Mouse (Mus musculus) stomach, embryonic 15.5 days (tissue): ENCODE measurements around the gene Cdh6. TPM values are rescaled to one million over a fixed set of nuclear protein-coding genes. Genes with fewer than 3 reads are reported as not detected.

Source experiments
- ATAC-seq: fragments of 200-750 bp; cut with Nextera tagmentation; 2 replicates; pipeline ENCODE4 v1.8.0; 2017; ENCODE audit warnings: low read depth, moderate number of reproducible peaks, moderate TSS enrichment; ENCODE audit not compliant: insufficient read depth, low FRiP score
- H3K27ac ChIP-seq: fragments of 300-500 bp; sonication (generic); 2 replicates; pipeline ENCODE4 v1.5.1; 2015; ENCODE audit warnings: mild to moderate bottlenecking, inconsistent platforms
- H3K27me3 ChIP-seq: fragments of 300-500 bp; sonication (generic); replicated peaks from 2 replicates; pipeline ENCODE4 v1.6.1; 2015; ENCODE audit warnings: inconsistent platforms
- H3K36me3 ChIP-seq: fragments of 300-500 bp; sonication (generic); 2 replicates; pipeline ENCODE4 v1.6.1; 2015; ENCODE audit warnings: inconsistent platforms
- H3K4me1 ChIP-seq: fragments of 300-500 bp; sonication (generic); 2 replicates; pipeline ENCODE4 v1.6.1; 2015; ENCODE audit warnings: inconsistent platforms
- H3K4me2 ChIP-seq: fragments of 300-500 bp; sonication (generic); 2 replicates; pipeline ENCODE4 v1.6.1; 2015; ENCODE audit warnings: mild to moderate bottlenecking, inconsistent platforms
- H3K4me3 ChIP-seq: fragments of 300-500 bp; sonication (generic); replicated peaks from 2 replicates; pipeline ENCODE4 v1.5.1; 2015; ENCODE audit warnings: inconsistent platforms
- H3K9ac ChIP-seq: fragments of 300-500 bp; sonication (generic); 2 replicates; pipeline ENCODE4 v1.6.1; 2015; ENCODE audit warnings: inconsistent platforms
- H3K9me3 ChIP-seq: fragments of 300-500 bp; sonication (generic); 2 replicates; pipeline ENCODE4 v1.6.1; 2016; ENCODE audit warnings: inconsistent platforms
- WGBS: fragments of 180-500 bp; shearing (Covaris S2); methylation state at CpG from one replicate; pipeline ENCODE4 v1.1.7; 2015; 5-methylcytosine and 5-hydroxymethylcytosine counted together
- polyA plus RNA-seq: library from polyadenylated mRNA; unstranded; fragments of >200 nt; fragmentation: Nextera tagmentation; extraction: Ambion mirVana; gene quantifications from 2 replicates; pipeline ENCODE4 v1.2.1, GENCODE M21; 2015

The Cdh6 gene
- polyA plus RNA-seq, 1 experiment from 2014 or later = 4.0 TPM

GRCm38 (mm10) chr15:13088504-13089058, 84.9 kb downstream of the Cdh6 start:
- H3K9ac ChIP-seq = no peak overlapping the region
- no peaks in the 10 kb centered on the region for H3K27me3 ChIP-seq
- H3K4me3 ChIP-seq = no peak overlapping the region
- H3K36me3 ChIP-seq = no peaks in the 10 kb centered on the region
- WGBS = 43% methylated on average over 7 of the region's 7 CpGs
- H3K4me2 ChIP-seq = no peak overlapping the region
- H3K27ac ChIP-seq = no peak overlapping the region
- no peaks in the 10 kb centered on the region for H3K9me3 ChIP-seq
- H3K4me1 ChIP-seq = no peaks in the 10 kb centered on the region
- no peak for ATAC-seq

GRCm38 (mm10) chr15:13084746-13085145, 88.7 kb downstream of the Cdh6 start:
- no peaks in the 10 kb centered on the region for H3K27me3 ChIP-seq
- H3K4me1 ChIP-seq = no peaks in the 10 kb centered on the region
- no peaks in the 10 kb centered on the region for H3K9me3 ChIP-seq
- no peak overlapping the region for H3K4me3 ChIP-seq
- H3K9ac ChIP-seq = no peak overlapping the region
- no peak overlapping the region for H3K27ac ChIP-seq
- no peaks in the 10 kb centered on the region for H3K36me3 ChIP-seq
- WGBS = 75% methylated on average over 9 of the region's 9 CpGs
- no peak overlapping the region for H3K4me2 ChIP-seq
- ATAC-seq = no peak

GRCm38 (mm10) chr15:13076908-13077669, 96.4 kb downstream of the Cdh6 start:
- H3K36me3 ChIP-seq = no peaks in the 10 kb centered on the region
- no peaks in the 10 kb centered on the region for H3K27me3 ChIP-seq
- no peak overlapping the region for H3K27ac ChIP-seq
- no peak overlapping the region for H3K4me2 ChIP-seq
- no peak overlapping the region for H3K4me3 ChIP-seq
- no peaks in the 10 kb centered on the region for H3K4me1 ChIP-seq
- 59% methylated on average over 8 of the region's 8 CpGs for WGBS
- no peak overlapping the region for H3K9ac ChIP-seq
- ATAC-seq = no peak
- no peaks in the 10 kb centered on the region for H3K9me3 ChIP-seq

GRCm38 (mm10) chr15:13074047-13074446, 99.4 kb downstream of the Cdh6 start:
- ATAC-seq = no peak
- no peaks in the 10 kb centered on the region for H3K9me3 ChIP-seq
- no peak overlapping the region for H3K4me3 ChIP-seq
- no peaks in the 10 kb centered on the region for H3K27me3 ChIP-seq
- H3K9ac ChIP-seq = no peak overlapping the region
- 69% methylated on average over 4 of the region's 4 CpGs for WGBS
- no peaks in the 10 kb centered on the region for H3K4me1 ChIP-seq
- H3K36me3 ChIP-seq = no peaks in the 10 kb centered on the region
- no peak overlapping the region for H3K27ac ChIP-seq
- no peak overlapping the region for H3K4me2 ChIP-seq

- H3K9ac ChIP-seq = no peak overlapping the region
- H3K4me1 ChIP-seq = peaks cover 5% of the 10 kb centered on the region; the same call in 1 of the 2 replicates
- H3K27ac ChIP-seq = no peak overlapping the region; the same call in 1 of the 2 replicates
- H3K9me3 ChIP-seq = no peaks in the 10 kb centered on the region
- peak overlapping the region; percentile 30; the same call in 1 of the 2 replicates for H3K4me3 ChIP-seq
- no peak for ATAC-seq
- H3K36me3 ChIP-seq = no peaks in the 10 kb centered on the region
- peak overlapping the region; percentile 52 for H3K4me2 ChIP-seq
- no peaks in the 10 kb centered on the region for H3K27me3 ChIP-seq
Measured at GRCm38 (mm10) chr15:13068213-13068516, 105.3 kb downstream of the Cdh6 start.

- Histone ChIP-seq H3K4me3 (peak overlapping the region; percentile 30), H3K9ac (no peak overlapping the region), H3K27me3 (no peaks in the 10 kb centered on the region), H3K9me3 (no peaks in the 10 kb centered on the region), H3K4me2 (peak overlapping the region; percentile 52), H3K27ac (no peak overlapping the region; the same call in 1 of the 2 replicates), H3K36me3 (no peaks in the 10 kb centered on the region), H3K4me1 (peaks cover 5% of the 10 kb centered on the region; the same call in 1 of the 2 replicates)
- peak; percentile 39; the same call in 1 of the 2 replicates for ATAC-seq
- 20% methylated on average over 20 of the region's 20 CpGs for WGBS
Measured at GRCm38 (mm10) chr15:13067429-13068212, 105.9 kb downstream of the Cdh6 start.

- no peaks in the 10 kb centered on the region for H3K36me3 ChIP-seq
- WGBS = 48% methylated on average over 9 of the region's 9 CpGs
- no peak overlapping the region for H3K4me3 ChIP-seq
- H3K4me1 ChIP-seq = peaks cover 5% of the 10 kb centered on the region; the same call in 1 of the 2 replicates
- no peak overlapping the region for H3K9ac ChIP-seq
- H3K27me3 ChIP-seq = no peaks in the 10 kb centered on the region
- peak overlapping the region; percentile 52; the same call in 1 of the 2 replicates for H3K4me2 ChIP-seq
- H3K9me3 ChIP-seq = no peaks in the 10 kb centered on the region
- ATAC-seq = no peak
- no peak overlapping the region for H3K27ac ChIP-seq
Measured at GRCm38 (mm10) chr15:13066765-13067164, 106.7 kb downstream of the Cdh6 start.

- H3K9ac ChIP-seq = no peak overlapping the region
- no peaks in the 10 kb centered on the region for H3K27me3 ChIP-seq
- ATAC-seq = no peak
- peaks cover 5% of the 10 kb centered on the region; the same call in 1 of the 2 replicates for H3K4me1 ChIP-seq
- WGBS = 90% methylated on average over 13 of the region's 13 CpGs
- H3K4me2 ChIP-seq = no peak overlapping the region
- no peak overlapping the region for H3K27ac ChIP-seq
- no peaks in the 10 kb centered on the region for H3K36me3 ChIP-seq
- no peak overlapping the region for H3K4me3 ChIP-seq
- no peaks in the 10 kb centered on the region for H3K9me3 ChIP-seq
Measured at GRCm38 (mm10) chr15:13063633-13064032, 109.8 kb downstream of the Cdh6 start.

- Histone ChIP-seq H3K4me2 (no peak overlapping the region), H3K4me1 (no peaks in the 10 kb centered on the region), H3K27ac (no peak overlapping the region), H3K9me3 (no peaks in the 10 kb centered on the region), H3K4me3 (no peak overlapping the region), H3K27me3 (no peaks in the 10 kb centered on the region), H3K9ac (no peak overlapping the region), H3K36me3 (no peaks in the 10 kb centered on the region)
- WGBS = 80% methylated on average over 5 of the region's 5 CpGs
- ATAC-seq = no peak
Measured at GRCm38 (mm10) chr15:13057728-13058127, 115.7 kb downstream of the Cdh6 start.

- no peak for ATAC-seq
- WGBS = 93% methylated on average over 10 of the region's 10 CpGs
- no peak overlapping the region for H3K4me3 ChIP-seq
Measured at GRCm38 (mm10) chr15:13057302-13057701, 116.2 kb downstream of the Cdh6 start.

GRCm38 (mm10) chr15:13047910-13048309, 125.6 kb downstream of the Cdh6 start:
- Histone ChIP-seq H3K4me1 (no peaks in the 10 kb centered on the region), H3K4me3 (no peak overlapping the region), H3K9me3 (no peaks in the 10 kb centered on the region), H3K4me2 (no peak overlapping the region), H3K36me3 (no peaks in the 10 kb centered on the region), H3K27ac (no peak overlapping the region), H3K27me3 (no peaks in the 10 kb centered on the region), H3K9ac (no peak overlapping the region)
- no peak for ATAC-seq
- WGBS = 74% methylated on average over 7 of the region's 7 CpGs

More at GRCm38 (mm10) chr15:13057302-13057701, 116.2 kb downstream of the Cdh6 start:
- no peak overlapping the region for H3K4me2 ChIP-seq
- H3K27me3 ChIP-seq = no peaks in the 10 kb centered on the region
- H3K36me3 ChIP-seq = no peaks in the 10 kb centered on the region
- H3K9ac ChIP-seq = no peak overlapping the region
- no peaks in the 10 kb centered on the region for H3K9me3 ChIP-seq
- no peak overlapping the region for H3K27ac ChIP-seq
- H3K4me1 ChIP-seq = no peaks in the 10 kb centered on the region

- Histone ChIP-seq H3K27me3 (no peaks in the 10 kb centered on the region), H3K4me3 (no peak overlapping the region), H3K27ac (no peak overlapping the region), H3K9ac (no peak overlapping the region), H3K36me3 (no peaks in the 10 kb centered on the region), H3K4me1 (no peaks in the 10 kb centered on the region), H3K9me3 (no peaks in the 10 kb centered on the region), H3K4me2 (no peak overlapping the region)
- WGBS = 39% methylated on average over 16 of the region's 16 CpGs
- ATAC-seq = no peak
Measured at GRCm38 (mm10) chr15:13034436-13034835, 139.0 kb downstream of the Cdh6 start.
